Comparison of ENCODE assay signal across 19 mouse cellular contexts in the genomic region with DNA sequence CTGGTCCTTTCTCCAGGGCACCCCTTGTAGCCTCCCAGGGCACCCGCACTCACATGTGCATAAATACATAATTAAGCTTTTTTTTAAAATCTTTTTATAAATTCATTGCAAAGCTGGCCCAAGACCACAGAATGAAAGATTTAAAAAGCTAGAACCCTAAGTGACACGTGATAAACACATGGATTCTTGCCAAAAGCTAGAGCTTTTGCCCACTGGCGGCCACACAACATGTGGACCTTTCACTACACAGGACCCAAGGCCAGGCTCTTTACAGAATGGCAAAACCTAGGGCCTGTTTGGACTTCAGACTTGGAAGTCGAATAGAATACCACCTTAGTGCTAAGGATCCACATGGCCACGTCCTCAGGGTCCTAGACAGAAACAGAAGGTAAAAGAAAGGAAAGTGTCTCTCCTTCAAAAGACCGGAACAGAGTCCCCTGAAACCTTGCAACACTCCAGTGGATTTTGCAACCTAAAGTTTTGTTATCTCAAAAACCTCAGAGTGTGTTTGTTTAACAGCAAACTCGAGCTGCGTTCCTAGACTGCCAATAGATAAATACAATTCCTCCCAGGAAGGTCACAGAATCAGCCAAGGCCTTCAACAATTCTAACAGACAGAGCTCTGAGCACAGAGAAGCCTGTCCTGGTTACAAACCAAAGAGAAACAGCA. TPM values are rescaled to one million over a fixed set of nuclear protein-coding genes. Genes with fewer than 3 reads are reported as not detected.
DNase-seq lines count a peak whose midpoint lies in the region; ATAC-seq and TF ChIP-seq lines count a peak whose summit lies in the region.
"Had no signal": no experiment of that assay in that cellular context is flagged by ENCODE, and none has a peak within 500 bp of the region (broad histone marks: within the 10 kb centered on the region; RNA-seq: fewer than 3 reads in every experiment).

No protein-coding gene starts in this region.

- DNase-seq in heart, postnatal 25 days (ENCODE audit: low spot score): no peak
- no peak for DNase-seq in spleen, adult 2 months (ENCODE audit: low read depth in 1 of 2, low spot score in 2 of 2)
- no peak for DNase-seq in spleen, postnatal 4 days (ENCODE audit: low spot score in 2 of 2)
- peak; percentile 31 for DNase-seq in testis, postnatal 14 days (ENCODE audit: low spot score)
- no peak for DNase-seq in hindbrain, postnatal 0 days (ENCODE audit: low spot score)
- DNase-seq in natural killer cell, adult 2 months (ENCODE audit: low spot score in 2 of 2): no peak
- DNase-seq: cerebellum, adult 2 months; embryo, embryonic 11 days; heart, adult 11 months; retina, postnatal 1 day had no signal

- 57% methylated on average over 8 of the region's 8 CpGs for whole genome bisulfite sequencing in heart, embryonic 11.5 days (ENCODE audit: insufficient replicate concordance)
- WGBS in spleen, adult 2 months: 62% methylated on average over 8 of the region's 8 CpGs
- WGBS in lung, embryonic 16.5 days: 33% methylated on average over 8 of the region's 8 CpGs
- 77% methylated on average over 8 of the region's 8 CpGs for WGBS in hindbrain, postnatal 0 days

- H3K36me3 ChIP-seq in heart, embryonic 11.5 days (ENCODE audit: control insufficient read depth, insufficient read depth, low read length): no peaks in the 10 kb centered on the region; the same call in 1 of the 2 replicates
- H3K36me3 ChIP-seq in spleen, adult 2 months (ENCODE audit: control insufficient read depth, insufficient read depth, low read length): peaks cover 8% of the 10 kb centered on the region
- H3K36me3 ChIP-seq in lung, embryonic 16.5 days (ENCODE audit: control insufficient read depth, insufficient read depth, low read length): no peaks in the 10 kb centered on the region; the same call in 1 of the 2 replicates
- no peaks in the 10 kb centered on the region for H3K36me3 ChIP-seq in hindbrain, postnatal 0 days (ENCODE audit: insufficient read depth, low read length)

- no peak overlapping the region for H3K4me3 ChIP-seq in heart, embryonic 11.5 days (ENCODE audit: low read depth, low read length)
- H3K4me3 ChIP-seq in spleen, adult 2 months (ENCODE audit: extremely low read depth, insufficient read depth, insufficient read length): no peak overlapping the region
- no peak overlapping the region for H3K4me3 ChIP-seq in lung, embryonic 16.5 days (ENCODE audit: low read length)
- H3K4me3 ChIP-seq in hindbrain, postnatal 0 days (ENCODE audit: low read length): no peak overlapping the region
- H3K4me3 ChIP-seq: forebrain, embryonic 12.5 days; limb, embryonic 12.5 days had no signal

- H3K4me2 ChIP-seq in heart, embryonic 11.5 days: no peak overlapping the region
- H3K4me2 ChIP-seq in lung, embryonic 16.5 days (ENCODE audit: low read depth, low read length): no peak overlapping the region
- no peak overlapping the region for H3K4me2 ChIP-seq in hindbrain, postnatal 0 days (ENCODE audit: low read depth, low read length)
- H3K4me2 ChIP-seq: forebrain, embryonic 12.5 days; limb, embryonic 12.5 days had no signal

- TF ChIP-seq POLR2A in spleen, adult 2 months (IDR thresholded peaks at IDR 0.05; ENCODE audit: low read depth, low read length): no peak

- 0 out of 2 replicates have a peak overlapping the region, but pooled peaks have one; percentile 2 for H3K27ac ChIP-seq in heart, embryonic 11.5 days (ENCODE audit: low read depth, low read length)
- H3K27ac ChIP-seq in spleen, adult 2 months (ENCODE audit: insufficient read depth, low read length): 0 out of 2 replicates have a peak overlapping the region, but pooled peaks have one; percentile 54
- H3K27ac ChIP-seq in lung, embryonic 16.5 days (ENCODE audit: low read length): peak overlapping the region; percentile 64
- no peak overlapping the region for H3K27ac ChIP-seq in hindbrain, postnatal 0 days
- H3K27ac ChIP-seq: forebrain, embryonic 12.5 days; limb, embryonic 12.5 days had no signal

- no peak for ATAC-seq in heart, embryonic 11.5 days (replicated peaks; ENCODE audit: insufficient number of reproducible peaks, low FRiP score, low TSS enrichment)
- peak; percentile 46 for ATAC-seq in lung, embryonic 16.5 days (ENCODE audit: low read depth)
- no peak for ATAC-seq in hindbrain, postnatal 0 days
- ATAC-seq: hindbrain, embryonic 16.5 days; Patski had no signal

- no peaks in the 10 kb centered on the region for H3K27me3 ChIP-seq in heart, embryonic 11.5 days (ENCODE audit: control insufficient read depth, insufficient read depth, low read length)
- no peaks in the 10 kb centered on the region for H3K27me3 ChIP-seq in spleen, adult 2 months (ENCODE audit: control insufficient read depth, insufficient read depth, low read length)
- H3K27me3 ChIP-seq in lung, embryonic 16.5 days (ENCODE audit: control insufficient read depth, insufficient read depth, low read depth, low read length): no peaks in the 10 kb centered on the region
- H3K27me3 ChIP-seq in hindbrain, postnatal 0 days (ENCODE audit: insufficient read depth, low read length): no peaks in the 10 kb centered on the region
- H3K27me3 ChIP-seq: forebrain, embryonic 12.5 days; limb, embryonic 12.5 days; Patski had no signal

- no peak for TF ChIP-seq CTCF in spleen, adult 2 months (IDR thresholded peaks at IDR 0.05; ENCODE audit: extremely low read depth, insufficient read depth, insufficient read length, insufficient replicate concordance)
- TF ChIP-seq CTCF in hindbrain, postnatal 0 days (IDR thresholded peaks at IDR 0.05; ENCODE audit: low read depth): no peak

- H3K4me1 ChIP-seq in heart, embryonic 11.5 days (ENCODE audit: control insufficient read depth, insufficient read depth, low read length): no peaks in the 10 kb centered on the region
- H3K4me1 ChIP-seq in spleen, adult 2 months (ENCODE audit: control insufficient read depth, insufficient read depth, insufficient read length): peaks cover 11% of the 10 kb centered on the region; the same call in 1 of the 2 replicates
- peaks cover 16% of the 10 kb centered on the region for H3K4me1 ChIP-seq in lung, embryonic 16.5 days (replicated peaks; ENCODE audit: control insufficient read depth, insufficient read depth, low read length)
- no peaks in the 10 kb centered on the region for H3K4me1 ChIP-seq in hindbrain, postnatal 0 days (ENCODE audit: insufficient read depth, low read length)
- H3K4me1 ChIP-seq: forebrain, embryonic 12.5 days; limb, embryonic 12.5 days had no signal

- intact Hi-C loops in heart, postnatal 25 days (cut with DNase I): no loop called here

- H3K9ac ChIP-seq in heart, embryonic 11.5 days (ENCODE audit: low read depth, low read length): no peak overlapping the region
- H3K9ac ChIP-seq in lung, embryonic 16.5 days (ENCODE audit: low read length): no peak overlapping the region
- no peak overlapping the region for H3K9ac ChIP-seq in hindbrain, postnatal 0 days (replicated peaks; ENCODE audit: low read length)
- H3K9ac ChIP-seq: forebrain, embryonic 12.5 days; limb, embryonic 12.5 days had no signal

- H3K9me3 ChIP-seq in heart, embryonic 11.5 days (replicated peaks; ENCODE audit: control insufficient read depth, low read length): no peaks in the 10 kb centered on the region
- H3K9me3 ChIP-seq in lung, embryonic 16.5 days (ENCODE audit: control insufficient read depth, low read length): no peaks in the 10 kb centered on the region
- H3K9me3 ChIP-seq in hindbrain, postnatal 0 days (ENCODE audit: low read length): no peaks in the 10 kb centered on the region
- H3K9me3 ChIP-seq: forebrain, embryonic 12.5 days; limb, embryonic 12.5 days had no signal

RNA-seq across cellular contexts. Expression of a gene that starts 15.6 kb away (rescaled TPM):
- 48.5 and 50.0 TPM in 2 replicates for polyA plus RNA-seq in heart, embryonic 11.5 days (2014; fragmentation: Nextera tagmentation; extraction: Ambion mirVana)
- total RNA-seq in heart, postnatal 25 days (2021): 10 to 100 TPM in 1 of 2 experiments, 1 to 10 TPM in 1; 7.1 to 11.7 TPM
- 21.3 and 26.0 TPM in 2 replicates for polyA plus RNA-seq in spleen, adult 2 months (2012; rRNA removed)
- polyA plus RNA-seq in lung, embryonic 16.5 days (2015; fragmentation: Nextera tagmentation; extraction: Ambion mirVana): 38.7 and 38.9 TPM in 2 replicates
- total RNA-seq in hindbrain, postnatal 0 days (2014; rRNA removed): 35.8 and 63.9 TPM in 2 replicates
- polyA plus RNA-seq in hindbrain, postnatal 0 days (2015; fragmentation: Nextera tagmentation; extraction: Ambion mirVana): 11.1 and 16.2 TPM in 2 replicates

RNA-seq across cellular contexts. Expression of a gene that starts 37.6 kb away (rescaled TPM):
- 0.32 and 0.56 TPM in 2 replicates for polyA plus RNA-seq in heart, embryonic 11.5 days (2014; fragmentation: Nextera tagmentation; extraction: Ambion mirVana)
- not detected for total RNA-seq in heart, postnatal 25 days (2021)
- polyA plus RNA-seq in spleen, adult 2 months (2012; rRNA removed): not detected in 2 replicates
- 0.15 and 0.41 TPM in 2 replicates for polyA plus RNA-seq in lung, embryonic 16.5 days (2015; fragmentation: Nextera tagmentation; extraction: Ambion mirVana)
- 0.16 TPM in 1 of 2 replicates, not detected in the other for total RNA-seq in hindbrain, postnatal 0 days (2014; rRNA removed)
- polyA plus RNA-seq in hindbrain, postnatal 0 days (2015; fragmentation: Nextera tagmentation; extraction: Ambion mirVana): 0.33 and 0.40 TPM in 2 replicates
- total RNA-seq: monocyte, adult 5-6 weeks had no signal
- polyA plus RNA-seq: heart, postnatal 0 days; small intestine, adult 2 months had no signal
